Mouse (Mus musculus): ENCODE data around the gene Slirp.
"Not testable (repeated sequence)": the region's sequence is repeated elsewhere in the genome, so short reads cannot be mapped to it uniquely, and the experiment has no call there.

The Slirp gene

GRCm38 (mm10) chr12:87426354-87427031 lies 17.2 kb upstream of the Slirp start:
- intact Hi-C loops (cut with DNase I) = no loop called here

GRCm38 (mm10) chr12:87428295-87428694 lies 15.4 kb upstream of the Slirp start:
- intact Hi-C loops (cut with DNase I) = no loop called here

- intact Hi-C loops (cut with DNase I) = no loop called here
Measured at GRCm38 (mm10) chr12:87428885-87429284, 14.8 kb upstream of the Slirp start.

GRCm38 (mm10) chr12:87442177-87443114 lies 1.2 kb upstream of the Slirp start:
- intact Hi-C loops (cut with DNase I) = no loop called here

- intact Hi-C loops (cut with DNase I) = no loop called here
Measured at GRCm38 (mm10) chr12:87443115-87443699, 489 bp upstream of the Slirp start.

- intact Hi-C loops (cut with DNase I) = no loop called here
Measured at GRCm38 (mm10) chr12:87444211-87444610, 515 bp downstream of the Slirp start.

- intact Hi-C loops (cut with DNase I) = no loop called here
Measured at GRCm38 (mm10) chr12:87449456-87449855, 5.8 kb downstream of the Slirp start.

- intact Hi-C loops (cut with DNase I) = no loop called here
Measured at GRCm38 (mm10) chr12:87464678-87465297, 21.1 kb downstream of the Slirp start.

- intact Hi-C loops (cut with DNase I) = loop anchor here (10.0 kb wide), 1 partner anchor 894 kb away; the partner anchor contains the start of gene Adck1
Measured at GRCm38 (mm10) chr12:87470263-87471136, 26.8 kb downstream of the Slirp start.

- intact Hi-C loops (cut with DNase I) = loop anchor here (10.0 kb wide), 1 partner anchor 893 kb away; the partner anchor contains the start of gene Adck1
Measured at GRCm38 (mm10) chr12:87471421-87471963, 27.8 kb downstream of the Slirp start.

- intact Hi-C loops (cut with DNase I) = loop anchor here (10.0 kb wide), 1 partner anchor 893 kb away; the partner anchor contains the start of gene Adck1
Measured at GRCm38 (mm10) chr12:87471964-87472786, 28.5 kb downstream of the Slirp start, which contains the start of gene Snw1. Gene Snw1, minus strand, starts transcription at chr12:87472274.

GRCm38 (mm10) chr12:87474756-87475155 lies 31.1 kb downstream of the Slirp start:
- intact Hi-C loops (cut with DNase I) = loop anchor here (10.0 kb wide), 1 partner anchor 890 kb away; the partner anchor contains the start of gene Adck1

- intact Hi-C loops (cut with DNase I) = loop anchor here (5.0 kb wide), 1 partner anchor 305 kb away; no protein-coding TSS in a partner anchor
Measured at GRCm38 (mm10) chr12:87482482-87482881, 38.8 kb downstream of the Slirp start.

GRCm38 (mm10) chr12:87488683-87489082 lies 45.0 kb downstream of the Slirp start:
- intact Hi-C loops (cut with DNase I) = not testable (repeated sequence)

- intact Hi-C loops (cut with DNase I) = not testable (repeated sequence)
Measured at GRCm38 (mm10) chr12:87494421-87494820, 50.7 kb downstream of the Slirp start, which contains the start of gene Gm5788. Gene Gm5788, plus strand, starts transcription at chr12:87494721.

Measured in adrenal gland (tissue).